Mouse (Mus musculus) hindbrain, postnatal 0 days (tissue): ENCODE results near the gene Muc5b. TPM values are rescaled to one million over a fixed set of nuclear protein-coding genes. Genes with fewer than 3 reads are reported as not detected.
A peak's percentile ranks its signal among the peaks of the same experiment; 100 is the strongest.

ENCODE experiments used
- ATAC-seq: fragments of 200-750 bp; cut with Nextera tagmentation; 2 replicates; pipeline ENCODE4 v1.8.0; 2017; ENCODE audit warnings: mild to moderate bottlenecking, moderate TSS enrichment, moderate library complexity
- DNase-seq: peaks from one replicate; pipeline ENCODE4 v3.0.0-alpha.2; 2015; ENCODE audit warnings: low spot score
- H3K27ac ChIP-seq: fragments of 300-500 bp; sonication (generic); 2 replicates; pipeline ENCODE4 v1.5.1; 2014; ENCODE audit warnings: mild to moderate bottlenecking
- H3K27me3 ChIP-seq: fragments of 300-500 bp; sonication (generic); 2 replicates; pipeline ENCODE4 v1.6.1; 2014; ENCODE audit warnings: low read length, mixed read lengths; ENCODE audit not compliant: insufficient read depth
- H3K36me3 ChIP-seq: fragments of 300-500 bp; sonication (generic); 2 replicates; pipeline ENCODE4 v1.6.1; 2014; ENCODE audit warnings: low read length, mixed read lengths; ENCODE audit not compliant: insufficient read depth
- H3K4me1 ChIP-seq: fragments of 300-500 bp; sonication (generic); 2 replicates; pipeline ENCODE4 v1.6.1; 2014; ENCODE audit warnings: antibody characterized with exemption, low read length, mixed read lengths; ENCODE audit not compliant: insufficient read depth
- H3K4me2 ChIP-seq: fragments of 300-500 bp; sonication (generic); 2 replicates; pipeline ENCODE4 v1.6.1; 2014; ENCODE audit warnings: low read depth, mild to moderate bottlenecking, low read length, moderate library complexity, mixed read lengths
- H3K4me3 ChIP-seq: fragments of 300-500 bp; sonication (generic); 2 replicates; pipeline ENCODE4 v1.5.1; 2014; ENCODE audit warnings: low read length
- H3K9ac ChIP-seq: fragments of 300-500 bp; sonication (generic); replicated peaks from 2 replicates; pipeline ENCODE4 v1.6.1; 2014; ENCODE audit warnings: mild to moderate bottlenecking, low read length, moderate library complexity, mixed read lengths
- H3K9me3 ChIP-seq: fragments of 300-500 bp; sonication (generic); 2 replicates; pipeline ENCODE4 v1.6.1; 2016; ENCODE audit warnings: low read length, mixed read lengths
- CTCF ChIP-seq: IDR thresholded peaks from 2 replicates; pipeline ENCODE4 v1.5.1; 2016; ENCODE audit warnings: antibody characterized with exemption, control low read depth, low read depth
- WGBS: fragments of 180-500 bp; shearing (Covaris S2); extraction: QIAGEN DNeasy Blood & Tissue Kit; methylation state at CpG from one replicate; pipeline ENCODE4 v1.1.7; 2014; 5-methylcytosine and 5-hydroxymethylcytosine counted together
- polyA plus RNA-seq: library from polyadenylated mRNA; unstranded; fragments of >200 nt; fragmentation: Nextera tagmentation; extraction: Ambion mirVana; gene quantifications from 2 replicates; pipeline ENCODE4 v1.2.1, GENCODE M21; 2015
- total RNA-seq: library from RNA; depleted of rRNA; stranded (reverse); fragments of >200 nt; gene quantifications from 2 replicates; pipeline ENCODE4 v1.2.3, GENCODE M21; 2014

Muc5b gene
- total and polyA plus RNA-seq, 2 experiments from 2014 or later, result 0.03 TPM; not detected in 1

GRCm38 (mm10) chr7:141878813-141879212 lies 39.9 kb downstream of the Muc5b start:
- no peaks in the 10 kb centered on the region for H3K27me3 ChIP-seq
- TF ChIP-seq CTCF, result no peak
- WGBS, result 86% methylated on average over 2 of the region's 2 CpGs
- no peaks in the 10 kb centered on the region for H3K4me1 ChIP-seq
- no peak overlapping the region for H3K9ac ChIP-seq
- no peaks in the 10 kb centered on the region for H3K9me3 ChIP-seq
- no peak overlapping the region for H3K4me3 ChIP-seq
- DNase-seq (no peak), ATAC-seq (no peak)
- H3K4me2 ChIP-seq, result no peak overlapping the region
- H3K27ac ChIP-seq, result no peak overlapping the region
- peaks cover 36% of the 10 kb centered on the region for H3K36me3 ChIP-seq

DNA sequence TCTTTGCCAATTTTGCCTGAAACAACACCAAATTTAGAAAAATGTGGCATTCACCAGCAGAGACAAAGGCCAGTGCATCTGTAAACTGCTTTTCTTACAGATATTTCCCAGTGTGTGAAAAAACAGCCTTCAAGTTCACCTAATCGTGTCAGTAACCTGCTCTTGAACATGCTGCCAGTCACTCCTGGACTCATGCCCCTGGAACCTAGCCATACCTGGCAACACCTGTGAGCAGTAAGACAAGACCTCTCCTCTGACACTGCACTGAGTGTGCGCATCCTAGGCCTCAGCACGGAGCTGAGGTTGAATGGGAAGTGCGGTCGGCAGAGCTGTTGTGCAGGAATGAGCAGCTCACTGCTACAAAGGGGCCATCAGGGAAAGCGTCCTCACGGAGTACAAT lies 53.3 kb downstream of the Muc5b start:
- no peaks in the 10 kb centered on the region for H3K27me3 ChIP-seq
- H3K4me2 ChIP-seq, result no peak overlapping the region
- no peak overlapping the region for H3K4me3 ChIP-seq
- WGBS, result 96% methylated on average over 7 of the region's 7 CpGs
- no peak overlapping the region for H3K27ac ChIP-seq
- TF ChIP-seq CTCF, result no peak
- H3K9me3 ChIP-seq, result no peaks in the 10 kb centered on the region
- ATAC-seq, result no peak
- no peaks in the 10 kb centered on the region for H3K4me1 ChIP-seq
- H3K36me3 ChIP-seq, result peaks cover 55% of the 10 kb centered on the region
- H3K9ac ChIP-seq, result no peak overlapping the region
- no peak for DNase-seq

- Histone ChIP-seq H3K9me3 (no peaks in the 10 kb centered on the region), H3K4me3 (peak overlapping the region; percentile 85), H3K27ac (peak overlapping the region; percentile 79), H3K9ac (peak overlapping the region; percentile 86), H3K4me1 (peaks cover 24% of the 10 kb centered on the region), H3K4me2 (peak overlapping the region; percentile 75), H3K27me3 (no peaks in the 10 kb centered on the region), H3K36me3 (no peaks in the 10 kb centered on the region)
- DNase-seq (peak; percentile 12), ATAC-seq (peak; percentile 43)
- WGBS, result under 1% methylated on average over 16 of the region's 16 CpGs
- TF ChIP-seq CTCF, result no peak
These were observed 63.0 kb downstream of the Muc5b start for GRCm38 (mm10) chr7:141901825-141902224.

DNA sequence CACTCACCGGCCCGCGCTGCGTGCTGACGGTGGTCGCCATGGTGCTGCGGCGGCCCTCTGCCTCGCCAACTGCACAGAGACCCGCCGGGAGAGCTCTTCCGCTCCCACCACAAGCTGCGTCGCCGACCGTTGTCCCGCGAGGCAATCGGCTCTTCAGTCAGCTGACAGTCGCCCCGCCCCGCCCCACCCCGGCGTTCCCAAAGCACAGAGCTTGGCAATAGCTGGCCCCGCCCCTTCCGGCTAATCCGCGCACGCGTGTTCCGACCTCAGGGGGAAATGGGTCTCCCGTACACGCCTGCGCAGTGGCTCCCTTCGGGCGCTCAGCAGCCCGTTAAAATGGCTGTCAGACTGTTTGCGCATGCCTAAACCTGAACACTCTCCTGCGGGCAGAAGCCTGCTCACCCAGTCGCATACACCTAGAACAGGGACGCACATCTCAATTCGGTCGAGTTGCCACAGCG lies 63.4 kb downstream of the Muc5b start:
- Histone ChIP-seq H3K9me3 (no peaks in the 10 kb centered on the region), H3K36me3 (no peaks in the 10 kb centered on the region), H3K27ac (peak overlapping the region; percentile 79), H3K4me2 (peak overlapping the region; percentile 75), H3K27me3 (no peaks in the 10 kb centered on the region), H3K4me1 (peaks cover 24% of the 10 kb centered on the region), H3K4me3 (peak overlapping the region; percentile 85), H3K9ac (peak overlapping the region; percentile 86)
- DNase-seq (peak; percentile 100), ATAC-seq (peak; percentile 98)
- TF ChIP-seq CTCF, result no peak
- 1% methylated on average over 44 of the region's 44 CpGs for WGBS

DNA sequence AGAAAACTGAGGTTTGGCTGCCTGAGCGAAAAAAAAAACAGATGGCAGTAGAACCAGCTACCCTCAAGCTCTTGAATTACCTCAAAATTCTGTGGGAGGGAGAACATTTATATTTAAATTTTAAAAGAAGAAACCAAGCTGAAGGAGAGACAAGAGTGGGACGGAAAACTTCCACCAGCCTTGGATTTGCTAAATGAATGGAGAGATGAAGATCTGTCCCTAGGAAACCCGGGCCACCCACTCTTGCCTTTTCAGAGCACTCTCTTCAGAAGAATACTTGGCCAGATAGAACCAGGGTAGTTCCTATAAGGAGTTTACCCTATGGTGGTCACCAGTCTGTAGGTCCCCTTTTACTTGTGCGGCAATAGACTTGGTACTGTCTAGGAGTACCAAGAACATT lies 63.9 kb downstream of the Muc5b start:
- 67% methylated on average over 4 of the region's 4 CpGs for WGBS

GRCm38 (mm10) chr7:141908591-141908990 lies 69.7 kb downstream of the Muc5b start:
- Histone ChIP-seq H3K9ac (no peak overlapping the region), H3K9me3 (no peaks in the 10 kb centered on the region), H3K27ac (no peak overlapping the region), H3K27me3 (no peaks in the 10 kb centered on the region), H3K4me3 (no peak overlapping the region), H3K4me1 (no peaks in the 10 kb centered on the region), H3K36me3 (no peaks in the 10 kb centered on the region), H3K4me2 (no peak overlapping the region)
- ATAC-seq (no peak), DNase-seq (peak; percentile 9)
- TF ChIP-seq CTCF, result no peak
- 55% methylated on average over 6 of the region's 6 CpGs for WGBS

More for the DNA sequence above, 63.9 kb downstream of the Muc5b start:
- no peak for ATAC-seq
- H3K27me3 ChIP-seq, result no peaks in the 10 kb centered on the region
- H3K27ac ChIP-seq, result peak overlapping the region; percentile 79
- H3K9me3 ChIP-seq, result no peaks in the 10 kb centered on the region
- no peak for TF ChIP-seq CTCF
- peak overlapping the region; percentile 86 for H3K9ac ChIP-seq
- no peak for DNase-seq
- no peaks in the 10 kb centered on the region for H3K36me3 ChIP-seq
- peaks cover 24% of the 10 kb centered on the region for H3K4me1 ChIP-seq
- H3K4me3 ChIP-seq, result peak overlapping the region; percentile 85
- peak overlapping the region; percentile 75 for H3K4me2 ChIP-seq

DNA sequence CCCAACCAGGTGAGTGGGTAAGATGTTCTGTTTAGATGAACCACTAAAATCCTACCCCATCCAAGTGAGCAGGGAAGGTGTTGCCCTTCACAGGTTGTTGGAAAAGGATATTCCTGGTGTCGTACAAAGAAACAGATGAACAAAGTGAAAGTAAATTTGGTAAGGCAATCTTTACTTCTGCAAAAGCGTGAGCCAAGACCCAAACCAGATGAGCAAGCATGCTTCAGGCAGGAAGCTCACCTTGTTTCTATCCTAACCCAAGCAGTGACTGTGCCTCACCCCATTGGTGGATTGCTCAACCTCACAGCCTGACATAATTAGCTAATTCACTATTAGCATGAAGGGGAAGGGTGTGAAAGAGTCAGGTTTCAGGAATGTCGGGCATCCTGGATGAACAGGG lies 72.4 kb downstream of the Muc5b start:
- H3K36me3 ChIP-seq, result no peaks in the 10 kb centered on the region
- DNase-seq, result no peak
- no peaks in the 10 kb centered on the region for H3K27me3 ChIP-seq
- H3K27ac ChIP-seq, result no peak overlapping the region
- no peak overlapping the region for H3K9ac ChIP-seq
- no peak overlapping the region for H3K4me3 ChIP-seq
- no peak overlapping the region for H3K4me2 ChIP-seq
- ATAC-seq, result no peak
- TF ChIP-seq CTCF, result no peak
- WGBS, result 79% methylated on average over 3 of the region's 3 CpGs
- H3K9me3 ChIP-seq, result no peaks in the 10 kb centered on the region
- no peaks in the 10 kb centered on the region for H3K4me1 ChIP-seq
